Mouse (Mus musculus): Measurements from ENCODE around the gene Mylip.

DNA sequence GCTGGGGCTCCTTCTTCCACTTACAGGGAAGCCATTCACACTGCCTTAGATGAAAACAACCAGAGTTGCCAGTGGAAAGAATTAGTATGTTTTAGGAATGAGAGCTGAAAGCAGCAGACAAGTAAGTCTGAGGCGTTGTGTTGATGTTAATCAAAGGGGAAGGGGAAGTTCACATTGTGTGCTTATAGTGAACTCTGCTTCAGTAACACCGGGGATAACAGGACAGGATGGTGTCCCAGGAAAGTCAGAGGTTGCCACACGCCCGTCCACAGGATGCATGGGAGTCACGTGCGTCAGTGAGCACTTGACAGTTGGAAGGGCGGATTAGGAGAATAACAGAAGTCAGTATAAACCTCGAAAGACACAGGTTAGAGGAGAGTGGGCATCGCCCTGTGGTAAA is 55.1 kb downstream of the Mylip start:
- TF ChIP-seq CTCF (IDR thresholded peaks at IDR 0.05; ENCODE audit: borderline replicate concordance, insufficient read depth, low read depth, low read length) (no peak), POLR2A (IDR thresholded peaks at IDR 0.05; ENCODE audit: borderline replicate concordance, insufficient read depth, low read length) (no peak)
